Mouse (Mus musculus) layer of hippocampus, postnatal 14 days (tissue): ENCODE measurements around the gene Mcts1. TPM values are rescaled to one million over a fixed set of nuclear protein-coding genes. Genes with fewer than 3 reads are reported as not detected.

ENCODE experiments used
- DNase-seq, 2 experiments: peaks; one replicate each; pipeline ENCODE4 v3.0.0; 2021 to 2022; ENCODE audit warnings: low spot score in 2 of 2, mixed read lengths in 1 of 2
- long read RNA-seq, 2 experiments: library from polyadenylated mRNA; stranded (forward); transcript quantifications; one replicate each; pipeline ENCODE4 v2.0.0; 2021
- total RNA-seq, 2 experiments: library from RNA; stranded (reverse); gene quantifications; 2 replicates each; pipeline ENCODE4 v1.2.3; 2021

The Mcts1 gene
- total RNA-seq: 100 to 1,000 TPM in 1 of 2 experiments, 10 to 100 TPM in 1; 86.6 to 103 TPM
- long read RNA-seq, experiment 1, transcript Mcts1-201 (6 exons, 783 nt): major isoform, 20 of 45 reads
- long read RNA-seq, experiment 1, partial matches to known transcripts: 13 of 45 reads
- long read RNA-seq, experiment 1, other reads (novel, unspliced or antisense): 10 of 45 reads
- long read RNA-seq, experiment 2, transcript Mcts1-201 (6 exons, 783 nt): major isoform, 46 of 104 reads
- long read RNA-seq, experiment 2, partial matches to known transcripts: 45 of 104 reads
- long read RNA-seq, experiment 2, other reads (novel, unspliced or antisense): 12 of 104 reads

GRCm38 (mm10) chrX:38600177-38600994, at the start of gene Mcts1:
Mcts1 (plus strand) TSS chrX:38600578.
- peak; percentile 64 to 85 for DNase-seq

- no peak for DNase-seq
These were observed 47.1 kb upstream of the Mcts1 start for GRCm38 (mm10) chrX:38553255-38553654.

DNA sequence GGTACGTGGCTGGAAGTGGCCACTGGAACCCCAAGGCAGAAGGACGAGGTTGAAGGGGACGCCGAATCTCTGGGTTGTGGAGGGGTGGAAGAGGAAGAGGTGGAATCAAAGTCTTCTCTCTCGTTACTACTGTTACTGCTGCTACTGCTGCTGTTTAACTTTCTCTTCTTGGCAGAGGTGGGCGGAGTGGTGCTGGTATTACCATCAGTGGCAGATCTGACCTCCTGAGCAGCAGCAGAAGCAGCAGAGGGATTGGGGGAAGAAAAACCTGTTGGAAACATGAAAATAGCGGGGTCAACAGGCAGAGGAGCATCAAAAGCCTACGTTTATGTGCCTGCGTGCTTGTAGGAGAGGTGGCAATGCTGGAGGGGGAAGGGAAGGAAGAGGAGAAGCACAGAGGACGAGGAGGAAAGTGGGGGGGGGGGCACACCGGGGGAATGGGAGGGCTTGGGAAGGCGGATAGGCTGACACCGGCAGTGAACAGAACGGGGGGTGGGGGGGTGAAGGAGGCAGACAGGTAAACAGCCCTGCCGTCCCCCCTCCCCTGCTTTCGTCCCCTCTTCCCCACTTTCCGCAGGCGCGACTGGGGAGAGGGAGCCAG, 36.3 kb upstream of the Mcts1 start:
- DNase-seq: peak; percentile 12 to 13

DNA sequence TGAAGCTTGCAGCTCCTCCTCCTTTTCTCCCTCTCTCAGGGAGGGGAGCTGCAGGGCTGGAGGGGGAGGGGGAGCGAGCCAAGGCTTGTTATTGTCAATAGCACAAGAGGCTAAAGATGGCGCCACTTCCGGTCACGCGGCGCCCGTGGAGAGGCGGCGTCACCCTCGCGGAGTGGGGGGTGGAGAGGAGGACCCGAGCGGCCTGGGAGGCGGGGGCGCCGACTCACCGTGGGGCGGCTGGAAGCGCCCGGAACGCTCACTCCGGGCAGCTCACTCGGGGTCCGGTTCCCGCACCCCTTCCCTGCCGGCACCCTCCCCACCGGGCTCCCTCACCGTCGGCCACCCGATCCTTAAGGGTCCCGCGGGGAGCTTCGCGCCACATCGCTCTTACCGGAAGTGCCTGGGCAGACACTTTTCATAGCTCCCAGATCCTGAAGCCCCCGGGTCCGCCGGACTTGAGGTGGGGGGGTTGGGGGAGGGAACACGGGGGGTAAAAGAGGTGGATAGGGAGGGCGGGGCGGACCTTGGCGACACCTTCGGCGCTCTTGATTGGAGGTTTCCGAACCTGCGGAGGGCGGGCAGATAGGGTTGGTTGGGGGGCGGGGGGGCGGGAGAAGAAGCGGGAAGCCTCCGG, 35.7 kb upstream of the Mcts1 start:
- DNase-seq: peak; percentile 82 to 88

DNA sequence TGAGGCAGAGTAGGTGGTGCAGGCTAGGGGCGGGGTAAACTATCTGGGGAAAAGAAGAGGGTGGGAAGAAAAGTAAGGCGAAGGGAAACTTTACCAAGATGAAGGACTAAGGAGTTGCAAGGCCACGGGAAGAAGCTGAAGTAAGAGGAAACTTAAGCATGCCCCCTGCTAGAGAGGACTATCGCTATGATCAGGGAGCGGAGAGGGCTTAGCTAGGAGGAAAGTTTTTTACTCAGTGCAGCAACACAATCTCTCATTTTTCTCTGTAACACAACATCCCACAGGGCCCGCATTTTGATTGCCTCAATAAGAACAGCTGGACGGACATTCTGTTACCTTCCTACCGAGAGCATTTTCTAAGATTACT, 35.2 kb upstream of the Mcts1 start:
- DNase-seq: peak in 1 of 2 experiments; percentile 2

GRCm38 (mm10) chrX:38566521-38567205, 33.7 kb upstream of the Mcts1 start:
- no peak for DNase-seq

- DNase-seq: no peak
These were observed 24.3 kb upstream of the Mcts1 start, which contains the start of gene Cul4b for GRCm38 (mm10) chrX:38576078-38576477. Cul4b (minus strand) TSS chrX:38576196.

DNA sequence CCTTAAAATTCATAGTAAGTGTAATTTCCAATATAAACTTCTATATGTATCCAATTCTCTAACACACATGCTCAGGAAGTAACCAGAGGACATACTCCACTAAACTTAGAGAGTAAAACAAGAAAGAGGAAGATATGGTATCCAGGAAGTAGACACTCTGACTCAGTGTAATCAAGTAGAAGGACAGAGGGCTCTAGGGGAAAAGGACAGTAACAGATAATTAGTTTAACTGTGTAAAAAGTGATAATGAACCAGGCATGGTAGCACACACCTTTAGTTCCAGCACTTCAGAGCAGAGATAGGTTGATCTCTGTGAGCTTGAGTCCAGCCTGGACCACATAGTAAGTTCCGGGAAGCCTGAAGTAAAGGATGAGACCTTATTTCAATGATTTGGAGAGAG, 19.2 kb upstream of the Mcts1 start:
- DNase-seq: no peak

DNA sequence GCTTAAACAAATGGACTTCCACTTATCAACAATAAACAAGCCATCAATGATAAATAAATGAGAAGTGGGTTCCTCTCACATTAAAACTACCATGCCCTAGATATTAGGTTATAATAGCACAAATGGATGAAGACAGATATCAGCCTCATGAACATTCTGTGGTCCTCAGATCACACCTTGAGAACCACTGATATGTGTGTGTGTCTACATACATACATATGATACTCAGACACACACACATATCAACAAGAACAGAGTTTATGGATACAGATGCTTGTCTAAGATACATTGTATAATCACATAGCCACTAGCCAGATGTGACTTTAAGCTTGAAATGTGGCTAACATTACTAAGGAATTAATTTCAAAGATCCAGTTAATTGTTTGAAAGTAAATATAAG, 17.1 kb upstream of the Mcts1 start:
- no peak for DNase-seq

- no peak for DNase-seq
These were observed 10.6 kb upstream of the Mcts1 start for GRCm38 (mm10) chrX:38589827-38590226.

DNA sequence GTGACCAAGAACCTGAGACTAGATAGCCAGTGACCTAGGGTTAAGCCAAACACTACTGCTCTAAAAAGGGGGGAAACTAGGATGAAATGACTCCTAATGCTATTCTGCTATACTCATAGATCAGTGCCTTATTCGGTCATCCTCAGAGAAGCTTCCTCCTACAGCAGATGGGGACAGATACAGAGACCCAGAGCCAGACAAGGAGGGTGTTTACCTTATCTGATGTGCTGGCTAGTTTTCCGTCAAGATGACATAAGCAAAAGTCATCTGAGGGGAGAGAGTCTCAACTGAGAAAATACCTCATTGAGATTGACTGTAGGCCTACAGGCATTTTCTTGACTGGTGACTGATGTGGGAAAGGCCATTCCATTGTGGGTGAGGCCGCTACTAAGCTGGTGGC, 8.6 kb upstream of the Mcts1 start:
- DNase-seq: no peak

- no peak for DNase-seq
These were observed 7.0 kb upstream of the Mcts1 start for GRCm38 (mm10) chrX:38593180-38593889.

DNA sequence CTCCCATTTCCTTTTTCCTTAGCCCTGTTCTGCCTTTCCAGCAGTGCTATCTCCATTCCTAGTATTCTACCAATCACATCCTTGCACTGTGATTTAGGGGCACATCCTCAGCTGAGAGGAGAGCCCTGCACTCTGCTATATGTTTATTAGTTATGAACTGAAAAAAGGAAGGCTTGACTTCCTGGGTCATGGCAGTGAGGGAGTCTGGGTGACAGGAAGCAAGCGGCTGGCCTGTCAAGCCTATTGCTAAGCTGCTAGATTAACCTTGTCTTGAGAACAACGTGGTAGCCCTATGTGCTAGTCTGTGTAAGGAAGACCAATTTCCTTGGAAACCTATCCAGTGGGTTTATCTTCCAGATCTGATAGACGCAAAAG, 604 bp downstream of the Mcts1 start:
- peak; percentile 9 to 37 for DNase-seq

- DNase-seq: peak; percentile 83 to 91
These were observed 34.6 kb downstream of the Mcts1 start, which contains the start of gene C1galt1c1 for GRCm38 (mm10) chrX:38634801-38635637. C1galt1c1 (minus strand) TSS chrX:38635087.

- no peak for DNase-seq
These were observed 35.2 kb downstream of the Mcts1 start for GRCm38 (mm10) chrX:38635638-38635931.

GRCm38 (mm10) chrX:38641435-38641834, 41.1 kb downstream of the Mcts1 start:
- no peak for DNase-seq

GRCm38 (mm10) chrX:38642183-38642582, 41.8 kb downstream of the Mcts1 start:
- DNase-seq: no peak

- DNase-seq: no peak
These were observed 50.1 kb downstream of the Mcts1 start for GRCm38 (mm10) chrX:38650404-38651039.

DNA sequence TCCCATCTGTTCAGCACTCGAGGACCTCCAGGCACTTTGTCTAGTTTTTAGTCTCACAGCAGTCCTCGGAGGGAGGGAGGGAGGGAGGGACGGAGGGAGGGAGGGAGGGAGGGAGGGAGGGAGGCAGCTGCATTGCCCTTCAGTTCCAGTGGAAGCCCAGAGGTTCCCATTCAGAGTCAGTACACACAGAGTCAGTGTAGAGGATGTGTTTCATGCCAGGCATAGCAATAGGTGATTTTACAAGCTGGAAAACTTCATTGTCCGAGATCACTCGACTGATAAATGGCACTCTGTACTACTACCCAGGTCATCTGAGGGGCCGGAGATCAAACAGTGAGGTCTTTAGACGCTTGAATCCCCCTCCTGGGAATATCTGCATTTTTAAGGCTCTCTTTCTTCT, 50.8 kb downstream of the Mcts1 start:
- no peak for DNase-seq
